Mouse (Mus musculus): ENCODE measurements around the gene Etl4.

DNA sequence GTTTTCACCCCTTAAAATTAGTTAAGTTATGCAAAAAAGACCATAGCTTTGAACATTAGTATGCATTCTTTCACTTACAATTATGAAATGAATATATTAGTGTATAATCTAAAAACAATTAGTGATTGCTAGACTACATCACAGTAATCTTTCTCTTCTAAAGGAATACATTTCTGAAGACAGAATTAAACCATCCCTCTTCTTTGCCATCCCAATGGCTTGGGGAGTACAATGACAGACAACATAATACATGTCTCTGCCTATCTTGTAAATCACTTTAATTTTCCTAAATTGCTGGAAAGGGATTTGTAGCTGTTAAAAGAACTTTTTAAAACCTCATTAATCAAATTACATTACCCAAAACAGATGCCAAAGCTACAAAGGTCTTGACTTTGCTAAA, 216.3 kb downstream of the Etl4 start:
- TF ChIP-seq CTCF (IDR thresholded peaks at IDR 0.05; ENCODE audit: insufficient read depth, low read length) (no peak), POLR2A (IDR thresholded peaks at IDR 0.05; ENCODE audit: borderline replicate concordance, extremely low read depth, low read depth, low read length) (no peak)

Measured in lung, adult 2 months (tissue).